Mouse (Mus musculus): Measurements from ENCODE around the gene Zfp11. TPM values are rescaled to one million over a fixed set of nuclear protein-coding genes. Genes with fewer than 3 reads are reported as not detected.
A peak's percentile ranks its signal among the peaks of the same experiment; 100 is the strongest.

Zfp11 gene
- polyA plus RNA-seq (2014; fragmentation: Nextera tagmentation; extraction: Ambion mirVana): 3.4 and 3.7 TPM in 2 replicates

DNA sequence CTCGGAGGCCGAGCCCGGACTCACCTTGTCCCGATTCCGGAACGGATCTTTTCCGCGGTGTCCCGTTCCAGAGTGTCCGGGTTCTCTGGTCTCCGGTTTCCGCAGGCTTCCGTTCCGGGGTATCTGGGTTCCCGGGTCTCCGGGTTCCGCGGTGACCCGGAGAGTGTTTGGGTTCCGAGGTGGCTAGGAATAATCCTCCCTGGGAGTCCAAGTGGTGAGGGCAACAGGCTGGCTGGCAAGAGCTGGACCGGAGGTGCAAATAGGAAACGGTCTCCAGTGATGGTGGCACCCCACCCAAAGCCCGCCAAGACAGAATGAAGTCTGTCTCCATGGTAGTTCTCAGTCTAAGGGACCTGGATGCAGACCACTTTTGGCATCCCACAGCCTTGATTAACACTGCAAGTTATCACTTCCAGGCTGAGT lies at the start of gene Zfp11:
TSS of gene Zfp11 (minus strand) at position 64 of the 423 bp plus-strand sequence.
- H3K27me3 ChIP-seq (ENCODE audit: control insufficient read depth, insufficient read depth, low read length): no peaks in the 10 kb centered on the region
- no peaks in the 10 kb centered on the region for H3K9me3 ChIP-seq (replicated peaks; ENCODE audit: control insufficient read depth, low read length)
- peaks cover 4% of the 10 kb centered on the region; the same call in 1 of the 2 replicates for H3K4me1 ChIP-seq (ENCODE audit: control insufficient read depth, insufficient read depth, low read length)
- peak within 1 kb of the TSS; percentile 63 for H3K4me3 ChIP-seq (ENCODE audit: low read depth, low read length)
- no peak within 1 kb of the TSS for H3K27ac ChIP-seq (ENCODE audit: low read depth, low read length)
- peak within 1 kb of the TSS; percentile 77 for H3K9ac ChIP-seq (ENCODE audit: low read depth, low read length)
- ATAC-seq (replicated peaks; ENCODE audit: insufficient number of reproducible peaks, low FRiP score, low TSS enrichment): peak; percentile 75; the same call in 1 of the 2 replicates
- peak within 1 kb of the TSS; percentile 76 for H3K4me2 ChIP-seq
- no peaks in the 10 kb centered on the region for H3K36me3 ChIP-seq (ENCODE audit: control insufficient read depth, insufficient read depth, low read length)
- WGBS (ENCODE audit: insufficient replicate concordance): 2% methylated on average over 23 of the region's 23 CpGs

DNA sequence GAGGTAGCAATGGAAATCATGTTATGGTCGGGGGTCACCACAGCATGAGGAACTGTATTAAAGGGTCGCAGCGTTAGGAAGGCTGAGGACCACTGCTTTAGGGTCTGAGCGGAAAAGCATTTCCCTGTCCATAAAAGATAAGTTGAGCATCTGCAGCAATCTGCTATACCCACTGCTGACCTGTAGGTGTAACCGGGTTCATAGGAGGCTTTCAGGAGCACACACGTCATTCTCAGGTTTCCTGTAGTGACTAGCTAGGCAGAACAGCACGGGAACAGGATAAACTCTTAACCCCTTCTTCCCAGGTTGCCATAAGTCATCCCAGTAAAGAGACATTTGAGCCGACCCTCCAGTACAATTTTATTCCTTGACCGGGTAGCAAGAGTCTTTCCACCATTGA lies 47.1 kb upstream of the Zfp11 start:
- no peak overlapping the region for H3K4me3 ChIP-seq (ENCODE audit: low read depth, low read length)
- H3K27me3 ChIP-seq (ENCODE audit: control insufficient read depth, insufficient read depth, low read length): no peaks in the 10 kb centered on the region
- WGBS (ENCODE audit: insufficient replicate concordance): 78% methylated on average over 9 of the region's 9 CpGs
- no peak overlapping the region for H3K9ac ChIP-seq (ENCODE audit: low read depth, low read length)
- no peaks in the 10 kb centered on the region for H3K9me3 ChIP-seq (replicated peaks; ENCODE audit: control insufficient read depth, low read length)
- H3K36me3 ChIP-seq (ENCODE audit: control insufficient read depth, insufficient read depth, low read length): peaks cover 25% of the 10 kb centered on the region
- no peak overlapping the region for H3K27ac ChIP-seq (ENCODE audit: low read depth, low read length)
- peaks cover 6% of the 10 kb centered on the region; the same call in 1 of the 2 replicates for H3K4me1 ChIP-seq (ENCODE audit: control insufficient read depth, insufficient read depth, low read length)
- ATAC-seq (replicated peaks; ENCODE audit: insufficient number of reproducible peaks, low FRiP score, low TSS enrichment): no peak
- H3K4me2 ChIP-seq: no peak overlapping the region

DNA sequence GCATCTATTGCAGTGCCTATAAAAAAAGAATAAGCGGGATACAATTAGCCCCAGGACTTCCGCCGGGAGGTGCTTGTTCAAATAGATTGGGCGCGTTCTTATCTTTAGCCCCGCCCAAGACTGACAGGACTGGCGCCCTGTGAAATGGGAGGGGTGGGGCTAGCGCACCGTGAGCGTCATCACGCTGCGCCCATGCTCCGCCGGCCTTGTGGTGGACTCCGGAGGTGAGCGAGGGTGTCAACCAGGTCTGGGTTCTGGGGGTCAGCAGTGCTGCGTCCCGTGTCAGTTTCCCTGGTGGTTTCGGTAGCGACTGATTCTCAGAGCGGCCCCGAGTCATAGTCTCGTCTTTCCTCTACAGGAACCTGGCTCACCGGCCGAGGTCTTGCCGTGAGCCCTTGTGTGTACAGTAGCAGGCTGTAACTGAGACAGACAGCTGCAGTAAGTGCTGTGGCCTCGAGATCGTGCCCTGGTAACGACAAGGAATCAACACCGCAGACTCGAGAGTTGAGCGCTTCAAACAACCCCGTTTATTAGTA lies 45.5 kb upstream of the Zfp11 start, which contains the start of gene Mrps17:
TSS of gene Mrps17 (plus strand) at position 172 of the 536 bp plus-strand sequence.
- Histone ChIP-seq H3K9ac (ENCODE audit: low read depth, low read length) (peak within 1 kb of the TSS; percentile 90), H3K36me3 (ENCODE audit: control insufficient read depth, insufficient read depth, low read length) (peaks cover 25% of the 10 kb centered on the region), H3K4me1 (ENCODE audit: control insufficient read depth, insufficient read depth, low read length) (peaks cover 6% of the 10 kb centered on the region; the same call in 1 of the 2 replicates), H3K27me3 (ENCODE audit: control insufficient read depth, insufficient read depth, low read length) (no peaks in the 10 kb centered on the region), H3K27ac (ENCODE audit: low read depth, low read length) (peak within 1 kb of the TSS; percentile 57), H3K9me3 (replicated peaks; ENCODE audit: control insufficient read depth, low read length) (no peaks in the 10 kb centered on the region), H3K4me3 (ENCODE audit: low read depth, low read length) (peak within 1 kb of the TSS; percentile 75), H3K4me2 (peak within 1 kb of the TSS; percentile 80)
- peak; percentile 96 for ATAC-seq (replicated peaks; ENCODE audit: insufficient number of reproducible peaks, low FRiP score, low TSS enrichment)
- under 1% methylated on average over 33 of the region's 33 CpGs for WGBS (ENCODE audit: insufficient replicate concordance)

- no peak for ATAC-seq (replicated peaks; ENCODE audit: insufficient number of reproducible peaks, low FRiP score, low TSS enrichment)
- Histone ChIP-seq H3K4me2 (no peak within 1 kb of the TSS), H3K36me3 (ENCODE audit: control insufficient read depth, insufficient read depth, low read length) (no peaks in the 10 kb centered on the region), H3K9ac (ENCODE audit: low read depth, low read length) (no peak within 1 kb of the TSS), H3K9me3 (replicated peaks; ENCODE audit: control insufficient read depth, low read length) (no peaks in the 10 kb centered on the region), H3K27me3 (ENCODE audit: control insufficient read depth, insufficient read depth, low read length) (0 out of 2 replicates have a peak, but pooled peaks cover 2% of the 10 kb centered on the region), H3K27ac (ENCODE audit: low read depth, low read length) (no peak within 1 kb of the TSS), H3K4me1 (ENCODE audit: control insufficient read depth, insufficient read depth, low read length) (no peaks in the 10 kb centered on the region), H3K4me3 (ENCODE audit: low read depth, low read length) (no peak within 1 kb of the TSS)
- 44% methylated on average over 2 of the region's 2 CpGs for WGBS (ENCODE audit: insufficient replicate concordance)
Observed at GRCm38 (mm10) chr5:129708412-129708811, 38.5 kb upstream of the Zfp11 start, which contains the start of gene Sept14. TSS of gene Sept14 (minus strand) at chr5:129708512.

GRCm38 (mm10) chr5:129703368-129703767 lies 33.5 kb upstream of the Zfp11 start:
- Histone ChIP-seq H3K4me3 (ENCODE audit: low read depth, low read length) (no peak overlapping the region), H3K36me3 (ENCODE audit: control insufficient read depth, insufficient read depth, low read length) (no peaks in the 10 kb centered on the region), H3K4me1 (ENCODE audit: control insufficient read depth, insufficient read depth, low read length) (no peaks in the 10 kb centered on the region), H3K27me3 (ENCODE audit: control insufficient read depth, insufficient read depth, low read length) (0 out of 2 replicates have a peak, but pooled peaks cover 4% of the 10 kb centered on the region), H3K9ac (ENCODE audit: low read depth, low read length) (no peak overlapping the region), H3K4me2 (no peak overlapping the region), H3K27ac (ENCODE audit: low read depth, low read length) (no peak overlapping the region), H3K9me3 (replicated peaks; ENCODE audit: control insufficient read depth, low read length) (no peaks in the 10 kb centered on the region)
- ATAC-seq (replicated peaks; ENCODE audit: insufficient number of reproducible peaks, low FRiP score, low TSS enrichment): no peak

DNA sequence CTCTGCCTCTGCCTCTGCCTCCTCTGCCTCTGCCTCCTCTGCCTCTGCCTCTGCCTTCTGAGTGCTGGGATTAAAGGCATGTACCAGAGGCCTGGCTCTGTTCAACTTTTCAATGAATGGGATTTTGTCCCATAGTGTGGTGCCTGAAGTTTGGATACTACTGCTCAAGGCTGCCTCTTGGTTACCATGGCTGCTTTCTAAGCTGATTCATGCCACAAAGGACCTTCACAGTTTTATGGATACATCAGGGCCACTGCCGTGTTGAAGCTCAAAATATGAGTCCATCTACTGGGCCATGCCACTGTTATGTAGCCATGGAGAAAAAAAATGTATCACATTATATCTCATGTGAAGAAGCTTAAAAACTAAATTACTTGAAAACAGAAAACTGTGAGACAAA lies 31.8 kb upstream of the Zfp11 start:
- Histone ChIP-seq H3K4me1 (ENCODE audit: control insufficient read depth, insufficient read depth, low read length) (no peaks in the 10 kb centered on the region), H3K9ac (ENCODE audit: low read depth, low read length) (no peak overlapping the region), H3K9me3 (replicated peaks; ENCODE audit: control insufficient read depth, low read length) (no peaks in the 10 kb centered on the region), H3K4me3 (ENCODE audit: low read depth, low read length) (no peak overlapping the region), H3K27ac (ENCODE audit: low read depth, low read length) (no peak overlapping the region), H3K27me3 (ENCODE audit: control insufficient read depth, insufficient read depth, low read length) (0 out of 2 replicates have a peak, but pooled peaks cover 4% of the 10 kb centered on the region), H3K36me3 (ENCODE audit: control insufficient read depth, insufficient read depth, low read length) (no peaks in the 10 kb centered on the region), H3K4me2 (no peak overlapping the region)
- 71% methylated on average over 1 of the region's 1 CpGs for WGBS (ENCODE audit: insufficient replicate concordance)
- no peak for ATAC-seq (replicated peaks; ENCODE audit: insufficient number of reproducible peaks, low FRiP score, low TSS enrichment)

DNA sequence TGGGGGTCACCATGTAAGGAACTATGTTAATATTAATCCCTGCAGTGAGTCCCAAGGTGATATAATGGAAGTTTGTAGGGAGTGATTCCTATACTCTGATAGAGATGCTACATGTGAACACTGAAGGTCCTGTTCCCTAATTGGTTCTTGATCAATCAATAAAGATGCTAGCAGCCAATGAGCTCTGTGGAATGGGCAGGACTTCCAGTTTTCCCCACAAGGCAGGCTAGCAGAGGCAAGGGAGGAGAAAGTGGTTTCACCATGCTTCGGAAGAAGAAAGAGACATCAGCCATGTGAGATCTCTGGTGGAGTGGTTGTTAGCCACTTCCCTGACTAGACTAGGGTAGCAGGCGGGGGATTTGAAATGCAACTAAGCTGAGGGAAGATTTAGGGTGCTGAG lies 30.6 kb upstream of the Zfp11 start:
- no peak for ATAC-seq (replicated peaks; ENCODE audit: insufficient number of reproducible peaks, low FRiP score, low TSS enrichment)
- no peaks in the 10 kb centered on the region for H3K4me1 ChIP-seq (ENCODE audit: control insufficient read depth, insufficient read depth, low read length)
- H3K4me3 ChIP-seq (ENCODE audit: low read depth, low read length): no peak overlapping the region
- no peak overlapping the region for H3K9ac ChIP-seq (ENCODE audit: low read depth, low read length)
- no peak overlapping the region; the same call in 1 of the 2 replicates for H3K4me2 ChIP-seq
- WGBS (ENCODE audit: insufficient replicate concordance): 21% methylated on average over 2 of the region's 2 CpGs
- H3K27me3 ChIP-seq (ENCODE audit: control insufficient read depth, insufficient read depth, low read length): 0 out of 2 replicates have a peak, but pooled peaks cover 4% of the 10 kb centered on the region
- no peaks in the 10 kb centered on the region for H3K36me3 ChIP-seq (ENCODE audit: control insufficient read depth, insufficient read depth, low read length)
- H3K9me3 ChIP-seq (replicated peaks; ENCODE audit: control insufficient read depth, low read length): no peaks in the 10 kb centered on the region
- H3K27ac ChIP-seq (ENCODE audit: low read depth, low read length): no peak overlapping the region

DNA sequence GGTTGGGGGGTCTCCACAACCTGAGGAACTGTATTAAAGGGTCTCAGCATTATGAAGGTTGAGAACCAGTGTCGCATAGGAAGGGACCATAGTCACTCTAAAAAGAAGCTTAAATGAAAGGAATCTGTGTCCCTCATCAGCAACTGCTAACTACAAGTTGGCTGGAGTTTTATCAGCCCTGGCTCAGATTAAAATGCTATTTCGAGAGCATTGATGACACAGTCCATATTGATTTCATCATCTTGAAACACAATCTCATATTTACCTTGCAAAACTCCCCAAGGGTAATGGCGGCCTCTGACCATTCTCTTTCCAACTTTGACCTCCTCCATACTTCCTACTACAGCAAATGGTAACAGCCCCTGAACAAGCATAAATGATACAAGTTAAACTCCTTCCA lies 20.6 kb upstream of the Zfp11 start:
- no peak for ATAC-seq (replicated peaks; ENCODE audit: insufficient number of reproducible peaks, low FRiP score, low TSS enrichment)
- Histone ChIP-seq H3K4me2 (no peak overlapping the region), H3K9ac (ENCODE audit: low read depth, low read length) (no peak overlapping the region), H3K4me3 (ENCODE audit: low read depth, low read length) (no peak overlapping the region), H3K36me3 (ENCODE audit: control insufficient read depth, insufficient read depth, low read length) (no peaks in the 10 kb centered on the region), H3K4me1 (ENCODE audit: control insufficient read depth, insufficient read depth, low read length) (no peaks in the 10 kb centered on the region), H3K27ac (ENCODE audit: low read depth, low read length) (no peak overlapping the region), H3K27me3 (ENCODE audit: control insufficient read depth, insufficient read depth, low read length) (no peaks in the 10 kb centered on the region), H3K9me3 (replicated peaks; ENCODE audit: control insufficient read depth, low read length) (no peaks in the 10 kb centered on the region)
- WGBS (ENCODE audit: insufficient replicate concordance): 77% methylated on average over 3 of the region's 3 CpGs

GRCm38 (mm10) chr5:129687621-129688020 lies 17.7 kb upstream of the Zfp11 start:
- Histone ChIP-seq H3K27me3 (ENCODE audit: control insufficient read depth, insufficient read depth, low read length) (no peaks in the 10 kb centered on the region), H3K4me2 (no peak overlapping the region), H3K36me3 (ENCODE audit: control insufficient read depth, insufficient read depth, low read length) (no peaks in the 10 kb centered on the region), H3K9me3 (replicated peaks; ENCODE audit: control insufficient read depth, low read length) (no peaks in the 10 kb centered on the region), H3K27ac (ENCODE audit: low read depth, low read length) (no peak overlapping the region), H3K4me1 (ENCODE audit: control insufficient read depth, insufficient read depth, low read length) (no peaks in the 10 kb centered on the region), H3K9ac (ENCODE audit: low read depth, low read length) (no peak overlapping the region), H3K4me3 (ENCODE audit: low read depth, low read length) (no peak overlapping the region)
- WGBS (ENCODE audit: insufficient replicate concordance): 69% methylated on average over 7 of the region's 7 CpGs
- ATAC-seq (replicated peaks; ENCODE audit: insufficient number of reproducible peaks, low FRiP score, low TSS enrichment): no peak
